Mouse (Mus musculus) midbrain, embryonic 12.5 days (tissue): Measurements from ENCODE around the gene Bach2. TPM values are rescaled to one million over a fixed set of nuclear protein-coding genes. Genes with fewer than 3 reads are reported as not detected.

ENCODE experiments used
- ATAC-seq: fragments of 200-750 bp; cut with Nextera tagmentation; 2 replicates; pipeline ENCODE4 v1.8.0; 2017; ENCODE audit warnings: low read depth, moderate TSS enrichment, moderate library complexity; ENCODE audit not compliant: low FRiP score
- H3K27ac ChIP-seq: fragments of 300-500 bp; sonication (generic); replicated peaks from 2 replicates; pipeline ENCODE4 v1.5.1; 2016; ENCODE audit warnings: mild to moderate bottlenecking
- H3K27me3 ChIP-seq: fragments of 300-500 bp; sonication (generic); 2 replicates; pipeline ENCODE4 v1.6.1; 2016; ENCODE audit warnings: mild to moderate bottlenecking
- H3K36me3 ChIP-seq: fragments of 300-500 bp; sonication (generic); 2 replicates; pipeline ENCODE4 v1.6.1; 2016
- H3K4me1 ChIP-seq: fragments of 300-500 bp; sonication (generic); 2 replicates; pipeline ENCODE4 v1.6.1; 2016
- H3K4me2 ChIP-seq: fragments of 300-500 bp; sonication (generic); replicated peaks from 2 replicates; pipeline ENCODE4 v1.6.1; 2016; ENCODE audit warnings: mild to moderate bottlenecking, moderate library complexity
- H3K4me3 ChIP-seq: fragments of 300-500 bp; sonication (generic); 2 replicates; pipeline ENCODE4 v1.5.1; 2016; ENCODE audit warnings: mild to moderate bottlenecking
- H3K9ac ChIP-seq: fragments of 300-500 bp; sonication (generic); replicated peaks from 2 replicates; pipeline ENCODE4 v1.6.1; 2016; ENCODE audit warnings: mild to moderate bottlenecking, moderate library complexity
- H3K9me3 ChIP-seq: fragments of 300-500 bp; sonication (generic); 2 replicates; pipeline ENCODE4 v1.6.1; 2016; ENCODE audit warnings: mild to moderate bottlenecking
- WGBS: fragments of 180-500 bp; shearing (Covaris S2); methylation state at CpG from one replicate; pipeline ENCODE4 v1.1.7; 2016; 5-methylcytosine and 5-hydroxymethylcytosine counted together
- polyA plus RNA-seq: library from polyadenylated mRNA; unstranded; fragments of >200 nt; fragmentation: Nextera tagmentation; extraction: Ambion mirVana; gene quantifications from 2 replicates; pipeline ENCODE4 v1.2.1, GENCODE M21; 2016

The Bach2 gene
- polyA plus RNA-seq, 1 experiment from 2014 or later = 17.8 TPM

DNA sequence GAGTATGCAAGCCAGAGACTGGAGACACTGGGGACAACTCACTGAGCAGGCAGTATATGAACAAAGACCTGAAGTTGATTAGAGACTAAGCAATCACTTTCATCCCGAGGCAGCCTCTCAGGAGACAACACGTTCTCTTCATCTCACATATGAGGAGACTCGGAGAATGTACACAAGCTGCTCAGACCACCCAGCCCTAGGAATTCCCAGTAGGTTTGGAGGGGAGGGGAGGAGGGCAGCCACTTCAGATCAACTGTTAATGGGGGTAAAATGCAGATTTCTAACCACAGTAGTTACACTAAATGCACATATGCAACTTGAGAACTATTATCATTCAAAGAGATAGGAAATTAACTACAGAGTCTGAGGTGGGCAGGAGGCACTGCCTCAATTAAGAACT is 240.6 kb downstream of the Bach2 start:
- H3K4me3 ChIP-seq = no peak overlapping the region
- 6% methylated on average over 3 of the region's 3 CpGs for WGBS

GRCm38 (mm10) chr4:32479801-32480700 is 241.4 kb downstream of the Bach2 start:
- peak; percentile 82 for ATAC-seq
- 41% methylated on average over 16 of the region's 16 CpGs for WGBS
- Histone ChIP-seq H3K9me3 (no peaks in the 10 kb centered on the region), H3K4me1 (peaks cover 69% of the 10 kb centered on the region), H3K4me3 (no peak overlapping the region), H3K27me3 (no peaks in the 10 kb centered on the region), H3K4me2 (peak overlapping the region; percentile 15; the same call in 1 of the 2 replicates), H3K9ac (no peak overlapping the region), H3K27ac (peak overlapping the region; percentile 74), H3K36me3 (no peaks in the 10 kb centered on the region)

More for the DNA sequence above, 240.6 kb downstream of the Bach2 start:
- Histone ChIP-seq H3K9me3 (no peaks in the 10 kb centered on the region), H3K27ac (peak overlapping the region; percentile 74), H3K36me3 (no peaks in the 10 kb centered on the region), H3K4me1 (peaks cover 69% of the 10 kb centered on the region), H3K4me2 (no peak overlapping the region), H3K9ac (no peak overlapping the region), H3K27me3 (no peaks in the 10 kb centered on the region)
- no peak for ATAC-seq

GRCm38 (mm10) chr4:32481366-32482055 is 242.9 kb downstream of the Bach2 start:
- ATAC-seq = 0 out of 2 replicates have a peak, but pooled peaks have one; percentile 10
- Histone ChIP-seq H3K27ac (peak overlapping the region; percentile 74), H3K4me2 (peak overlapping the region; percentile 17; the same call in 1 of the 2 replicates), H3K9ac (0 out of 2 replicates have a peak overlapping the region, but pooled peaks have one; percentile 7), H3K4me3 (no peak overlapping the region), H3K4me1 (peaks cover 79% of the 10 kb centered on the region), H3K36me3 (no peaks in the 10 kb centered on the region), H3K27me3 (no peaks in the 10 kb centered on the region), H3K9me3 (no peaks in the 10 kb centered on the region)
- WGBS = 12% methylated on average over 18 of the region's 18 CpGs

DNA sequence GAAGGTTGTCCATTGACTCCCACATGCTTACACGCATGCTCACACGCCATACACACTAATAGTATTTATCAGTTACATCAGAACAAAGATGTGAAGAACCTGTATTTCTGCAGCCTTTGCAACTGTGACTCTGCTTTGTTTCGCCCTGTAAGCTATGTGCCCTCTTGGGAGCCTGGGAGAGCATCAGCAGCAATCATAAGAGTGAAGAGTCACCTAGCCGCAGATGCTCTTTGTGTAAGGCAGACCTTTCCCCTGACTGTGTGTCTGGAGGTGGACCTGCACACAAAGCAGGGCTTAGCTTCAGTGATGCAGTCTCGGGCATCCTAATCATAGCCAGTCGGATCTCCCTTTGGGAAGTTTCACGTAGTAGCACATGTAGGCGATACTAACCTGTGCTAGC is 243.5 kb downstream of the Bach2 start:
- H3K4me2 ChIP-seq = 0 out of 2 replicates have a peak overlapping the region, but pooled peaks have one; percentile 17
- H3K9ac ChIP-seq = no peak overlapping the region

DNA sequence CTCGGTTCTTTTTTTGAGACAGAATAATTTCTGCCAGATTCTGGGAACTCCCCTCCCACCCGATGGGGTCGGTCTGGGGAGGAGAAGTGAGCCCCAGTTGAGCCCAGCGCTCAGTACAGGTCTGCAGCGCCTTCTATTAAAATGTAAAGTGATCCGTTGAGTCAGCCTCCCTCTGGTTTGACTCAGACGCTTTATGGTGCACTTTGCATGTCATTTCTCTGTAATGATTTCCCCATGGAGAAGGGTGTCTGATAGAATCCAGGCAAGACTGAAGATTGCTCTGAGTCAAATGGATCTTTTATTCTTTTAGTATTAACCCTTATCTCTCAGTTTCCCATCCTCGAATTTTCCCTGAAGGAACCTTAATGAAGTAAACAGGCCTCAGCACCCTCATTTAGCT is 244.3 kb downstream of the Bach2 start:
- 0 out of 2 replicates have a peak overlapping the region, but pooled peaks have one; percentile 34 for H3K9ac ChIP-seq
- no peaks in the 10 kb centered on the region for H3K27me3 ChIP-seq
- peak; percentile 14; the same call in 1 of the 2 replicates for ATAC-seq
- H3K4me2 ChIP-seq = peak overlapping the region; percentile 11; the same call in 1 of the 2 replicates
- H3K4me1 ChIP-seq = peaks cover 81% of the 10 kb centered on the region
- no peaks in the 10 kb centered on the region for H3K9me3 ChIP-seq
- H3K4me3 ChIP-seq = no peak overlapping the region
- H3K36me3 ChIP-seq = no peaks in the 10 kb centered on the region
- WGBS = 12% methylated on average over 8 of the region's 8 CpGs
- H3K27ac ChIP-seq = peak overlapping the region; percentile 74

More for the DNA sequence above, 243.5 kb downstream of the Bach2 start:
- no peaks in the 10 kb centered on the region for H3K36me3 ChIP-seq
- WGBS = 54% methylated on average over 8 of the region's 8 CpGs
- peak overlapping the region; percentile 74 for H3K27ac ChIP-seq
- H3K4me1 ChIP-seq = peaks cover 79% of the 10 kb centered on the region
- H3K9me3 ChIP-seq = no peaks in the 10 kb centered on the region
- no peak overlapping the region for H3K4me3 ChIP-seq
- no peak for ATAC-seq
- H3K27me3 ChIP-seq = no peaks in the 10 kb centered on the region

GRCm38 (mm10) chr4:32485848-32486247 is 247.2 kb downstream of the Bach2 start:
- no peaks in the 10 kb centered on the region for H3K9me3 ChIP-seq
- 44% methylated on average over 5 of the region's 5 CpGs for WGBS
- peaks cover 52% of the 10 kb centered on the region for H3K4me1 ChIP-seq
- 0 out of 2 replicates have a peak overlapping the region, but pooled peaks have one; percentile 35 for H3K27ac ChIP-seq
- no peak for ATAC-seq
- no peak overlapping the region for H3K4me3 ChIP-seq
- no peak overlapping the region for H3K4me2 ChIP-seq
- H3K36me3 ChIP-seq = no peaks in the 10 kb centered on the region
- H3K27me3 ChIP-seq = no peaks in the 10 kb centered on the region
- H3K9ac ChIP-seq = no peak overlapping the region

DNA sequence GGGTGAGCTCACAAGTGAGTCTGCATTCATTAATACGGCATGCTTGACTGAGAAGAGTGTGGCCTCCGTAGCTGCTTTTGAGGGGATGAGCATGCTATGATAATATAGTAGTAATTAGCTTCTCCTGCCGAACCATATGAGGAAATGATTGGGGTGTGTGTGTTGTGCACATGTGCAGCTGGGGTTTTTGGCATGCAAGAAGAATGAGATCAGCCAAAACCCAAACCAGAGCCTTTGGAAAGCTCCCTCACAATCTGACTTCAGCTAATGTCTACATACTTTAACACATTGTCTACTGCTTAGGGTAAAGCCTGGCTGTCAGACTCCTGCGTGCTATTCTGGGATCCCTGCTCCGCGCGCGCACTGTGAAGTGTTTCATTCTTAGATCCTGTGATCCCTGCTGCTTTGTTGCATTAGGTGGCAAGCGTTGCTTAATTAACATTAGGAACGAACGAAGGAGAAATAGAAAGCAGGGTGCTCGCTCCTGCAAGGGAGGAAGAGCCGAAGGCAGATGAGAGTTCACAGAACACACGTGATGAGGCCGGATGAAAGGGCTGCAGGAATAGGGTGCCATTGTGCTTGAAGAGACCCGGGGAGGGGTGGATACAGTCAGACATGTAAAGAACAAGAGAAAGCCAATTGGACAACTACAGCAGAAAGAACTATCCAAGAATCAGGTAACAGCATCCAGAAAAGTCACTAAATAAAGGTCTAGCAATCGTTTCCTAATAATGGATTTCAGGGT is 248.2 kb downstream of the Bach2 start:
- Histone ChIP-seq H3K4me2 (peak overlapping the region; percentile 27), H3K9ac (0 out of 2 replicates have a peak overlapping the region, but pooled peaks have one; percentile 34), H3K4me1 (peaks cover 42% of the 10 kb centered on the region), H3K27me3 (no peaks in the 10 kb centered on the region), H3K4me3 (no peak overlapping the region), H3K27ac (peak overlapping the region; percentile 68), H3K36me3 (no peaks in the 10 kb centered on the region), H3K9me3 (no peaks in the 10 kb centered on the region)
- WGBS = 47% methylated on average over 17 of the region's 17 CpGs
- peak; percentile 27; the same call in 1 of the 2 replicates for ATAC-seq

GRCm38 (mm10) chr4:32489186-32489585 is 250.6 kb downstream of the Bach2 start:
- Histone ChIP-seq H3K4me1 (peaks cover 23% of the 10 kb centered on the region), H3K4me3 (no peak overlapping the region), H3K36me3 (no peaks in the 10 kb centered on the region), H3K27ac (no peak overlapping the region), H3K9ac (no peak overlapping the region), H3K9me3 (no peaks in the 10 kb centered on the region), H3K27me3 (no peaks in the 10 kb centered on the region), H3K4me2 (no peak overlapping the region)
- WGBS = 80% methylated on average over 1 of the region's 1 CpGs
- no peak for ATAC-seq

DNA sequence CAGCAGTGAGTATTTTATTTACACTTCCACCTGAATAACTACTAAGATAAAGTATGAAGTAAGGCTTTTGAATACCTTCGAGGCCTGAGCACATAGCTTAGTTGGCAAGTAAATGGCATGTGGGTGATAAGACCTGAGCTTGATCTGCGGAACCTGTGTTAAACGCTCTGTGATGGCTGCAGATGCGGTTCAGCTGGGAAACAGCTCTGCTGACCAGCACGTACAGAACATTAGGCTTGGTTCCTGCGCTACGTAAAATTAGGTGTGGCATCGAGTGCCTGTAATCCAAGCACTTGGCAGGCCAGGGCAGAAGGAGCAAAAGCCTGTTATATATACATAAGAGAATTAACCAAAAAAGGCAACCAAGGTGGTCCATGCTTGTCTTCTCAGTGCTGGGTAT is 252.6 kb downstream of the Bach2 start:
- Histone ChIP-seq H3K27me3 (no peaks in the 10 kb centered on the region), H3K27ac (no peak overlapping the region), H3K4me1 (peaks cover 17% of the 10 kb centered on the region), H3K9me3 (0 out of 2 replicates have a peak, but pooled peaks cover 6% of the 10 kb centered on the region), H3K4me2 (no peak overlapping the region), H3K36me3 (no peaks in the 10 kb centered on the region), H3K9ac (no peak overlapping the region), H3K4me3 (no peak overlapping the region)
- 87% methylated on average over 8 of the region's 8 CpGs for WGBS
- ATAC-seq = no peak

DNA sequence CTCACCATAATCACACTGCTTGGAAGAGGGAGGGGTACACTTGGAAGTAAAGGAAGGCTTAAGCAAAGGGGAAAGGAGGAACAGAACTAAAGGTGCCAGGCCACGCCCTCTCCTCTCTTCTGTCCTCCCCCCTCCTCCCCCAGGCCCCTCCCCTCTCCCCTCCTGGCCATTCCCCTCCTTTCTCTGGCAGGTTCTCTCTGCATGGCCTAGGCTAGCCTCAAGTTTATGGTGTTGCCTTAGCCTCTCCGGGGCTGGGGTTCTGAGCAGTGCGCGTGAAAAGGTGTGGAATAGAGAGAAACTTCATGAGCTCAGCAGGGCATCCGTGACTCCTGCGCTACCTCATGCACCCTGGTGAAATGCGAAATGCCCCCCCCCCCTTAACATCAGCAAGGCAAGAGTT is 254.2 kb downstream of the Bach2 start:
- Histone ChIP-seq H3K27ac (no peak overlapping the region), H3K4me3 (no peak overlapping the region), H3K27me3 (no peaks in the 10 kb centered on the region), H3K9ac (no peak overlapping the region), H3K4me1 (0 out of 2 replicates have a peak, but pooled peaks cover under 1% of the 10 kb centered on the region), H3K9me3 (0 out of 2 replicates have a peak, but pooled peaks cover 6% of the 10 kb centered on the region), H3K36me3 (no peaks in the 10 kb centered on the region), H3K4me2 (no peak overlapping the region)
- ATAC-seq = 0 out of 2 replicates have a peak, but pooled peaks have one; percentile 23
- WGBS = 85% methylated on average over 7 of the region's 7 CpGs

- WGBS = 90% methylated on average over 8 of the region's 8 CpGs
- 0 out of 2 replicates have a peak, but pooled peaks cover 6% of the 10 kb centered on the region for H3K36me3 ChIP-seq
- H3K9me3 ChIP-seq = no peaks in the 10 kb centered on the region
- no peaks in the 10 kb centered on the region for H3K27me3 ChIP-seq
- H3K9ac ChIP-seq = no peak overlapping the region
- H3K4me1 ChIP-seq = no peaks in the 10 kb centered on the region
- no peak for ATAC-seq
- H3K4me3 ChIP-seq = no peak overlapping the region
- H3K4me2 ChIP-seq = no peak overlapping the region
- H3K27ac ChIP-seq = no peak overlapping the region
Observed at GRCm38 (mm10) chr4:32501780-32502179, 263.2 kb downstream of the Bach2 start.
